Mouse (Mus musculus) CH12.LX (cell line): ENCODE data around the gene Grifin.

Experiments
- CTCF ChIP-seq, 2 experiments: IDR thresholded peaks in 1 of 2; conservative IDR thresholded peaks in 1 of 2; 2 replicates each; pipeline ENCODE4 v1.5.1; 2011 to 2012; ENCODE audit warnings: low read depth in 2 of 2, low read length in 2 of 2, improper control_type of control experiment in 1 of 2, inconsistent platforms in 1 of 2, mild to moderate bottlenecking in 1 of 2, moderate library complexity in 1 of 2
- EP300 ChIP-seq: IDR thresholded peaks from 2 replicates; pipeline ENCODE4 v1.6.1; 2011; ENCODE audit warnings: low read length, improper control_type of control experiment
- ETS1 ChIP-seq: conservative IDR thresholded peaks from 2 replicates; pipeline ENCODE4 v1.6.1; 2012; ENCODE audit warnings: low read depth, mild to moderate bottlenecking, inconsistent platforms, low read length, improper control_type of control experiment, moderate library complexity
- GABPA ChIP-seq: IDR thresholded peaks from 2 replicates; pipeline ENCODE4 v1.6.1; 2012; ENCODE audit warnings: low read depth, low read length, improper control_type of control experiment, inconsistent platforms; ENCODE audit not compliant: insufficient replicate concordance
- MXI1 ChIP-seq: IDR thresholded peaks from 2 replicates; pipeline ENCODE4 v1.6.1; 2011; ENCODE audit warnings: mild to moderate bottlenecking, low read depth, low read length, improper control_type of control experiment
- POLR2A ChIP-seq: IDR thresholded peaks from 2 replicates; pipeline ENCODE4 v1.6.1; 2011; ENCODE audit warnings: low read depth, mild to moderate bottlenecking, improper control_type of control experiment, low read length
- RCOR1 ChIP-seq: conservative IDR thresholded peaks from 2 replicates; pipeline ENCODE4 v1.6.1; 2012; ENCODE audit warnings: low read depth, mild to moderate bottlenecking, inconsistent platforms, low read length, improper control_type of control experiment
- SIN3A ChIP-seq: IDR thresholded peaks from 2 replicates; pipeline ENCODE4 v1.6.1; 2012; ENCODE audit warnings: low read length, improper control_type of control experiment, inconsistent platforms
- SMC3 ChIP-seq: IDR thresholded peaks from 2 replicates; pipeline ENCODE4 v1.6.1; 2011; ENCODE audit warnings: low read depth, low read length, improper control_type of control experiment
- UBTF ChIP-seq: IDR thresholded peaks from 2 replicates; pipeline ENCODE4 v1.6.1; 2012; ENCODE audit warnings: low read depth, mild to moderate bottlenecking, inconsistent platforms, low read length, improper control_type of control experiment, moderate library complexity

DNA sequence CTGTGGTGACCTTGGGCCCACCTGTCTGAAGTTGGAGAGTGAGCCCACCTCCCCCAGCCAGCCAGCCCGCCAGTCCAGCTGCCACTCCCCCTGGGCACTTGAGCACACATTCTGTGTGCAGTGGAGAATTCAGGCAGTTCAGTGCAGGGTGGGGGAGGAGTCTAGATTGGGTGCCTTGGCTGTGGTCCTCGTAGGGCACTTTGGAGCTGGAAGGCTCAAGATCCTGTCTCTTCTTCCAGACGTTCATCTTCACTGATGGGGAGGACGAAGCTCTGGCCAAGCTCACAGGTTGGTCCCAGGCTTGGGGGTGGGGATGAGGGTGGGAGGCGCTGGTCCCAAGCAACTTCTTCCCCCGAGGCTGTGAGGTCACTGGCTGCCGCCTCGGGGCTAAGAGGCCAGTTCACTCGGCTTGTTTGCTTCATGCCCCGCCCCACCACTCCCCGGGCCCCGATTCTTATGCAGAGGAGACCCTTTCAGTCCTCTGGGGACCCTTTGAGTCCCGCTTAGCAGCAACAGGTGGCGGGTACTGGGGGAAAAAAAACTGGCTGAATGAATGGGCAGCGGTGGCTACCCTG lies 46.8 kb upstream of the Grifin start:
- no peak for TF ChIP-seq POLR2A
- no peak for TF ChIP-seq GABPA
- TF ChIP-seq MXI1, result no peak
- no peak for TF ChIP-seq EP300
- TF ChIP-seq ETS1, result no peak
- TF ChIP-seq CTCF (conservative IDR thresholded peaks at IDR 0.05 in 1 of 2, IDR thresholded peaks at IDR 0.05 in 1 of 2; ENCODE audit: low read depth in 2 of 2, low read length in 2 of 2), result no peak
- no peak for TF ChIP-seq SIN3A
- TF ChIP-seq SMC3, result no peak
- TF ChIP-seq UBTF, result no peak
- TF ChIP-seq RCOR1, result no peak
